Mouse (Mus musculus): ENCODE measurements around the gene Srgap2.
"Not testable (repeated sequence)": the region's sequence is repeated elsewhere in the genome, so short reads cannot be mapped to it uniquely, and the experiment has no call there.

The Srgap2 gene

DNA sequence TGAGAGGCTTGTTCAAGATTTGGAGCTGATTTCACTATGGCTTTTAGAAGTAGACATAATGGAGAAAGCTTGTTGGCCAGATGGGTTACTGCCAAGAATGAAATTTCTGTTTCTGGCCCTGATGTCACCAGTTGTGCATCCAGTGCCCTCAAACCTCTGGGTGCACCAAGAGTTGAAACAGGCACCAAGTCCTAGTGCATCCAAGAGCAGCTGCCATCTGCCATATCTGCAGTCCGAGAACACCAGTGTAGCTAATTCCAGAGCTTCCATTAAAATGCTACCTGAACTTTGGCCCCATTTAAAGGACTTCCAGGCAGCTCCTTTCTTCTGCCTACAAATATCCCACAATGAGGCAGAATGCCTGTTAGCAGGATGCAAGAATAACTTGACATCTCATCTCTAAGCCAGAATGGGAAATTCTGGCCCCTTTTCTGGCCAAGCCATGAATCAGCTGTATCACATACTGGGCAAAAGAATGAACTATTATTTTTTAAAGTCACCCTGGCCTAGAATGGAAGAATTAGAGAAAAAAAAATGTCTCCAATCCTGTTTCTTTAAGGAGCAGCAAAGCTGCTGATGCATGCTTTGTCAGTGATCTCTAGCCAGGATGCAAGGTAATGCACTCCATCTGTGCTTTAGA is 180.1 kb downstream of the Srgap2 start:
- no peak for DNase-seq (ENCODE audit: extremely low spot score, low read depth, low spot score)

- no peak for DNase-seq (ENCODE audit: extremely low spot score, low read depth, low spot score)
Measured at GRCm38 (mm10) chr1:131345422-131346419, 181.4 kb downstream of the Srgap2 start.

GRCm38 (mm10) chr1:131344691-131345090 is 182.5 kb downstream of the Srgap2 start:
- no peak for DNase-seq (ENCODE audit: extremely low spot score, low read depth, low spot score)

DNA sequence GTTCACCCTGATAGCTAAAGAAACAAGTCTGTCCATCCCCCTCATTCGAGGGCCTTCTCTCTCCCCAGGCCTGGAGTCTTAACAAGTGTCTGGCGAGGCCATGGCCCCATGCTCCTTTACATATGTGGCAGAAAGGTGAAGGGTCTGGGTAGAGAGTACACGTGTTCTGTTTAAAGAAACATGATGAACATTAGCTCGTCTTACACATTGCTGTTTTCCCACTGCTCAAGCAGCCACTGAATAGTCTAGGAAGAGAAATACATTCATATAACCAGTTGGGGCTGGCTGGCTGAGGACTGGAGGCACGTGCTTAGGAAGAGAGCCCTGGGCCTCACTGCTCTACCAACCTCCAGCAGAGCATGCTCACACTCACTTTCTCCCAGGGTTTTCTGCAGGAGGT is 191.1 kb downstream of the Srgap2 start:
- no peak for DNase-seq (ENCODE audit: extremely low spot score, low read depth, low spot score)

DNA sequence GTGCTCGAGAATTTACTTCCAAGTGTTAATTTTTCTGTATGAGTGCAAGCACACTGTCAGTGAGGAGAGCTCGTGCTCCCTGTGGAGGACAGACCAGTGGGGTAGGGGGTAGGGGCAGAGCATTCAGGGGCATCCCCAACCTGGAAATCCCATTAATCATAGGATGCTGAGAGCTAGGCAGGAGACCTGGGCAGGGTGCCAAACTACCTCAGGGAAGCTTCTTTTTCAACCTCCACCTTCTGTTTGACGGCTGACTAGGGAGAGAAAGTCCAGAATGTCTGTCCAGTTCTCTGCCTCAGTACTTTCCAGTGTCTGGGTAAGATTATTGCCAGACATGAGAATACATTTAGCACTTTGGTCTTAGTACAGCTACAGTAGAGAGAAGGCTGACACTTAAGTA is 191.5 kb downstream of the Srgap2 start:
- no peak for DNase-seq (ENCODE audit: extremely low spot score, low read depth, low spot score)

DNA sequence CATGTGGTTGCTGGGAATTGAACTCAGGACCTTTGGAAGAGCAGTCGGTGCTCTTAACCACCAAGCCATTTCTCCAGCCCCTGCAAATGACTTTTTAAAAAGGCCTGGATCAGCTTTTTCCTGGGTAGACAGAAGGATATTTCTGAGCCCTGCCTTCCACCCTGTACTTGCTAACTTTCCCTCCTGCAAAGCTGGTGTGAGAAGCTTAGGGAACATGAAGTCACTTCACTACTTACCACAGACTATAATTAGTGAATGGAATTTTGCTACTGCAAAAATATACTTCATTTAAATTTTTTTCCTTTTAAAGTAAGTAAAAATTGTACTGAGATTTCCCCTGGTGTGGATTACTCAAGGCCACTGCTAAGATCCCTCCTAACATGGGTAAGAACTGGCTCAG is 196.0 kb downstream of the Srgap2 start:
- DNase-seq (ENCODE audit: extremely low spot score, low read depth, low spot score): no peak

GRCm38 (mm10) chr1:131329093-131329492 is 198.1 kb downstream of the Srgap2 start:
- not testable (repeated sequence) for DNase-seq (ENCODE audit: extremely low spot score, low read depth, low spot score)

- DNase-seq (ENCODE audit: extremely low spot score, low read depth, low spot score): no peak
Measured at GRCm38 (mm10) chr1:131327167-131327566, 200.0 kb downstream of the Srgap2 start.

GRCm38 (mm10) chr1:131324816-131325463 is 202.2 kb downstream of the Srgap2 start:
- no peak for DNase-seq (ENCODE audit: extremely low spot score, low read depth, low spot score)

GRCm38 (mm10) chr1:131319598-131320330 is 207.4 kb downstream of the Srgap2 start:
- DNase-seq (ENCODE audit: extremely low spot score, low read depth, low spot score): no peak

- no peak for DNase-seq (ENCODE audit: extremely low spot score, low read depth, low spot score)
Measured at GRCm38 (mm10) chr1:131318397-131318796, 208.8 kb downstream of the Srgap2 start.

GRCm38 (mm10) chr1:131317625-131318024 is 209.5 kb downstream of the Srgap2 start:
- no peak for DNase-seq (ENCODE audit: extremely low spot score, low read depth, low spot score)

GRCm38 (mm10) chr1:131311284-131311683 is 215.9 kb downstream of the Srgap2 start:
- DNase-seq (ENCODE audit: extremely low spot score, low read depth, low spot score): no peak

GRCm38 (mm10) chr1:131310237-131310818 is 216.8 kb downstream of the Srgap2 start:
- DNase-seq (ENCODE audit: extremely low spot score, low read depth, low spot score): no peak

GRCm38 (mm10) chr1:131300750-131301149 is 226.4 kb downstream of the Srgap2 start:
- no peak for DNase-seq (ENCODE audit: extremely low spot score, low read depth, low spot score)

- no peak for DNase-seq (ENCODE audit: extremely low spot score, low read depth, low spot score)
Measured at GRCm38 (mm10) chr1:131299788-131300187, 227.4 kb downstream of the Srgap2 start.

GRCm38 (mm10) chr1:131299240-131299639 is 227.9 kb downstream of the Srgap2 start:
- no peak for DNase-seq (ENCODE audit: extremely low spot score, low read depth, low spot score)

- DNase-seq (ENCODE audit: extremely low spot score, low read depth, low spot score): no peak
Measured at GRCm38 (mm10) chr1:131298171-131298570, 229.0 kb downstream of the Srgap2 start.

DNA sequence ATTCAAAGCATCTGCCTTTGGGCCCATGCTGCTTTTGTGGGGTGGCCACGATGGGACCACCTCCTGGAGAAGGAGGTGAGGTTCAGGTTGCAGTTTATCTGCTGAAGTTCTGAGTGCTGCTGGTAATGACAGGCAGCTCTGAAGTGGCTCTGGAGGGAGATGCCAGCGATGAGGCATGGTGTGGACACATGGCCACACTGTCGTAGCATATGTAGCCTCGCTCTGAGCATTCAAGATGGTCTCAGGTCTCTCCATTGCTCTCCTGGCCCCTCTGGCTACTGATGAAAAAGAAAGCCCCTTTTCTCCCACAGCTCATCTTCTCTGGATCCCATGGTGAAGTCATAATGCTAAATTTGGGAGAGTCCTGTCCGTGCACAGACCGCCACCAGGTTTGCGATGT is 230.4 kb downstream of the Srgap2 start:
- DNase-seq (ENCODE audit: extremely low spot score, low read depth, low spot score): no peak

GRCm38 (mm10) chr1:131295200-131295599 is 232.0 kb downstream of the Srgap2 start:
- DNase-seq (ENCODE audit: extremely low spot score, low read depth, low spot score): no peak

- no peak for DNase-seq (ENCODE audit: extremely low spot score, low read depth, low spot score)
Measured at GRCm38 (mm10) chr1:131293922-131294250, 233.3 kb downstream of the Srgap2 start.
